Mouse (Mus musculus): ENCODE measurements around the gene Terf2.

The Terf2 gene

GRCm38 (mm10) chr8:107096366-107097036, at the start of gene Terf2:
TSS of gene Terf2 (minus strand) at chr8:107096547.
- peak; percentile 94 to 97 for DNase-seq

GRCm38 (mm10) chr8:107143501-107143900, 47.2 kb upstream of the Terf2 start:
- DNase-seq, result no peak

- no peak for DNase-seq
Observed at GRCm38 (mm10) chr8:107142539-107142938, 46.2 kb upstream of the Terf2 start.

GRCm38 (mm10) chr8:107139704-107140470, 43.5 kb upstream of the Terf2 start:
- peak; percentile 43 to 54 for DNase-seq

GRCm38 (mm10) chr8:107138338-107138737, 42.0 kb upstream of the Terf2 start:
- DNase-seq, result no peak

- DNase-seq, result no peak
Observed at GRCm38 (mm10) chr8:107137591-107137990, 41.2 kb upstream of the Terf2 start.

GRCm38 (mm10) chr8:107136003-107136612, 39.8 kb upstream of the Terf2 start:
- DNase-seq, result no peak

- DNase-seq, result peak in 1 of 2 experiments; percentile 28
Observed at GRCm38 (mm10) chr8:107133881-107134280, 37.5 kb upstream of the Terf2 start.

GRCm38 (mm10) chr8:107132581-107133491, 36.5 kb upstream of the Terf2 start:
- DNase-seq, result no peak

- no peak for DNase-seq
Observed at GRCm38 (mm10) chr8:107130028-107130427, 33.7 kb upstream of the Terf2 start.

- DNase-seq, result peak; percentile 54 to 75
Observed at GRCm38 (mm10) chr8:107129171-107130025, 33.1 kb upstream of the Terf2 start.

GRCm38 (mm10) chr8:107124343-107124742, 28.0 kb upstream of the Terf2 start:
- DNase-seq, result no peak

- no peak for DNase-seq
Observed at GRCm38 (mm10) chr8:107123063-107123614, 26.8 kb upstream of the Terf2 start.

GRCm38 (mm10) chr8:107121681-107122291, 25.4 kb upstream of the Terf2 start:
- no peak for DNase-seq

GRCm38 (mm10) chr8:107120806-107121205, 24.5 kb upstream of the Terf2 start:
- no peak for DNase-seq

- DNase-seq, result no peak
Observed at GRCm38 (mm10) chr8:107119412-107119811, 23.1 kb upstream of the Terf2 start.

GRCm38 (mm10) chr8:107118803-107119233, 22.5 kb upstream of the Terf2 start:
- peak; percentile 24 to 33 for DNase-seq

- peak; percentile 33 to 46 for DNase-seq
Observed at GRCm38 (mm10) chr8:107117019-107117418, 20.7 kb upstream of the Terf2 start.

GRCm38 (mm10) chr8:107116023-107116422, 19.7 kb upstream of the Terf2 start:
- peak; percentile 68 to 87 for DNase-seq

- DNase-seq, result no peak
Observed at GRCm38 (mm10) chr8:107115008-107115320, 18.6 kb upstream of the Terf2 start.

All from lung, postnatal 4 days (tissue).